Mouse (Mus musculus): Measurements from ENCODE around the gene Gm11273. TPM values are rescaled to one million over a fixed set of nuclear protein-coding genes. Genes with fewer than 3 reads are reported as not detected.

Gm11273 gene
- polyA plus RNA-seq, 2 experiments from 2014 or later = 29.3 TPM; not detected in 1

Other genes with a start within 250 kb of the Gm11273 start
- not detected for gene Gpx5, start 208.7 kb downstream of the Gm11273 start, polyA plus RNA-seq (2017; shearing (Covaris generic))
- not detected for gene Gpx6, start 189.3 kb downstream of the Gm11273 start, polyA plus RNA-seq (2017; shearing (Covaris generic))
- gene Olfr1367, start 154.5 kb downstream of the Gm11273 start, polyA plus RNA-seq (2017; shearing (Covaris generic)) = not detected
- gene Zscan12, start 138.6 kb downstream of the Gm11273 start, polyA plus RNA-seq (2017; shearing (Covaris generic)) = 10 to 100 TPM in 1 of 2 experiments, 1 to 10 TPM in 1; 7.7 to 10.6 TPM
- gene Zkscan3, start 98.7 kb downstream of the Gm11273 start, polyA plus RNA-seq (2017; shearing (Covaris generic)) = 10 to 100 TPM; 31.1 to 45.5 TPM
- 1 to 10 TPM; 1.3 to 1.7 TPM for gene Pgbd1, start 60.4 kb downstream of the Gm11273 start, polyA plus RNA-seq (2017; shearing (Covaris generic))
- 10 to 100 TPM; 78.3 to 80.7 TPM for gene Zscan26, start 47.7 kb downstream of the Gm11273 start, polyA plus RNA-seq (2017; shearing (Covaris generic))
- gene Nkapl, start 32.9 kb downstream of the Gm11273 start, polyA plus RNA-seq (2017; shearing (Covaris generic)) = under 1 TPM in 1 of 2 experiments, not detected in 1; 0.36 TPM
- gene Zkscan4, start 22.5 kb downstream of the Gm11273 start, polyA plus RNA-seq (2017; shearing (Covaris generic)) = not detected
- not detected for gene Gm10065, start 22.0 kb downstream of the Gm11273 start, polyA plus RNA-seq (2017; shearing (Covaris generic))
- under 1 TPM; 0.51 to 0.95 TPM for gene AK157302, start 6.2 kb downstream of the Gm11273 start, polyA plus RNA-seq (2017; shearing (Covaris generic))
- 1 to 10 TPM; 5.2 to 6.1 TPM for gene Zkscan8, start 29.7 kb upstream of the Gm11273 start, polyA plus RNA-seq (2017; shearing (Covaris generic))
- not detected for gene Olfr1366, start 41.4 kb upstream of the Gm11273 start, polyA plus RNA-seq (2017; shearing (Covaris generic))
- under 1 TPM in 1 of 2 experiments, not detected in 1; 0.32 TPM for gene Olfr1535, start 58.5 kb upstream of the Gm11273 start, polyA plus RNA-seq (2017; shearing (Covaris generic))
- gene Olfr1364, start 80.3 kb upstream of the Gm11273 start, polyA plus RNA-seq (2017; shearing (Covaris generic)) = not detected
- not detected for gene Olfr1362, start 112.6 kb upstream of the Gm11273 start, polyA plus RNA-seq (2017; shearing (Covaris generic))
- not detected for gene Olfr11, start 141.1 kb upstream of the Gm11273 start, polyA plus RNA-seq (2017; shearing (Covaris generic))
- gene Olfr1361, start 162.0 kb upstream of the Gm11273 start, polyA plus RNA-seq (2017; shearing (Covaris generic)) = not detected
- gene Olfr1360, start 176.0 kb upstream of the Gm11273 start, polyA plus RNA-seq (2017; shearing (Covaris generic)) = not detected
- not detected for gene Olfr1359, start 196.7 kb upstream of the Gm11273 start, polyA plus RNA-seq (2017; shearing (Covaris generic))
- gene Hist1h2bl, start 214.7 kb upstream of the Gm11273 start, polyA plus RNA-seq (2017; shearing (Covaris generic)) = not detected
- gene Hist1h2ai, start 215.0 kb upstream of the Gm11273 start, polyA plus RNA-seq (2017; shearing (Covaris generic)) = 10 to 100 TPM in 1 of 2 experiments, not detected in 1; 41.5 TPM
- 1 to 10 TPM; 2.1 to 2.5 TPM for gene Hist1h3h, start 216.2 kb upstream of the Gm11273 start, polyA plus RNA-seq (2017; shearing (Covaris generic))
- 1 to 10 TPM; 1.8 to 2.5 TPM for gene Hist1h2bm, start 220.6 kb upstream of the Gm11273 start, polyA plus RNA-seq (2017; shearing (Covaris generic))
- gene Hist1h4j, start 233.6 kb upstream of the Gm11273 start, polyA plus RNA-seq (2017; shearing (Covaris generic)) = not detected
- 10 to 100 TPM in 1 of 2 experiments, 1 to 10 TPM in 1; 8.2 to 16.8 TPM for gene Hist1h4k, start 249.1 kb upstream of the Gm11273 start, polyA plus RNA-seq (2017; shearing (Covaris generic))

Measured in CD4-positive, CD25-positive, alpha-beta regulatory T cell, adult 4 months (primary cell).